Mouse (Mus musculus) small intestine, adult 2 months (tissue): Measurements from ENCODE around the gene Sdc4. TPM values are rescaled to one million over a fixed set of nuclear protein-coding genes. Genes with fewer than 3 reads are reported as not detected.
A peak's percentile ranks its signal among the peaks of the same experiment; 100 is the strongest.

Experiments
- H3K27ac ChIP-seq: fragments of 200-500 bp; 2 replicates; pipeline ENCODE4 v1.5.1; 2012; ENCODE audit warnings: low read depth, low read length, control low read depth, inconsistent platforms; ENCODE audit not compliant: insufficient read depth
- H3K27me3 ChIP-seq: fragments of 200-500 bp; 2 replicates; pipeline ENCODE4 v1.6.1; 2012; ENCODE audit warnings: mild to moderate bottlenecking, moderate library complexity, low read length, inconsistent platforms; ENCODE audit not compliant: control insufficient read depth, insufficient read depth
- H3K36me3 ChIP-seq: fragments of 200-500 bp; 2 replicates; pipeline ENCODE4 v1.6.1; 2012; ENCODE audit warnings: mild to moderate bottlenecking, low read length, control low read depth, inconsistent platforms; ENCODE audit not compliant: control insufficient read depth, insufficient read depth
- H3K4me1 ChIP-seq: fragments of 200-500 bp; 2 replicates; pipeline ENCODE4 v1.6.1; 2012; ENCODE audit warnings: low read length, inconsistent platforms, mixed read lengths; ENCODE audit not compliant: control insufficient read depth, insufficient read depth, insufficient read length
- H3K4me3 ChIP-seq: fragments of 200-500 bp; 2 replicates; pipeline ENCODE4 v1.5.1; 2012; ENCODE audit warnings: low read depth, mild to moderate bottlenecking, control low read depth, inconsistent platforms, low read length, moderate library complexity
- CTCF ChIP-seq: fragments of 200-500 bp; IDR thresholded peaks from 2 replicates; pipeline ENCODE4 v1.5.1; 2012; ENCODE audit warnings: low read depth, mild to moderate bottlenecking, control low read depth, inconsistent platforms, low read length, moderate library complexity, mixed read lengths; ENCODE audit not compliant: insufficient replicate concordance, insufficient read length; ENCODE audit errors: extremely low read depth
- POLR2A ChIP-seq: fragments of 200-500 bp; IDR thresholded peaks from 2 replicates; pipeline ENCODE4 v1.6.1; 2012; ENCODE audit warnings: low read depth, mild to moderate bottlenecking, control low read depth, inconsistent platforms, low read length, moderate library complexity
- WGBS: fragments of 180-500 bp; shearing (Covaris S2); methylation state at CpG from one replicate; pipeline ENCODE4 v1.1.7; 2018; 5-methylcytosine and 5-hydroxymethylcytosine counted together
- polyA plus RNA-seq: library from polyadenylated mRNA; depleted of rRNA; stranded (reverse); fragments of >200 nt; gene quantifications from 2 replicates; pipeline ENCODE4 v1.2.3, GENCODE M21; 2012

The Sdc4 gene
- polyA plus RNA-seq, 1 experiment: 52.2 TPM

GRCm38 (mm10) chr2:164431676-164432465, 11.8 kb downstream of the Sdc4 start:
- Histone ChIP-seq H3K27ac (peak overlapping the region; percentile 98), H3K27me3 (no peaks in the 10 kb centered on the region), H3K4me3 (peak overlapping the region; percentile 36), H3K4me1 (peaks cover 47% of the 10 kb centered on the region), H3K36me3 (peaks cover 42% of the 10 kb centered on the region)
- TF ChIP-seq CTCF: no peak
- TF ChIP-seq POLR2A: no peak
- 24% methylated on average over 9 of the region's 9 CpGs for WGBS

- Histone ChIP-seq H3K4me3 (peak overlapping the region; percentile 29; the same call in 1 of the 2 replicates), H3K27me3 (no peaks in the 10 kb centered on the region), H3K27ac (peak overlapping the region; percentile 25; the same call in 1 of the 2 replicates), H3K36me3 (peaks cover 51% of the 10 kb centered on the region), H3K4me1 (peaks cover 40% of the 10 kb centered on the region)
- 12% methylated on average over 7 of the region's 7 CpGs for WGBS
- TF ChIP-seq CTCF (no peak), POLR2A (no peak)
Measured at GRCm38 (mm10) chr2:164430697-164431096, 13.0 kb downstream of the Sdc4 start.

GRCm38 (mm10) chr2:164429881-164430615, 13.6 kb downstream of the Sdc4 start:
- H3K4me3 ChIP-seq: peak overlapping the region; percentile 3; the same call in 1 of the 2 replicates
- H3K36me3 ChIP-seq: peaks cover 57% of the 10 kb centered on the region
- 50% methylated on average over 15 of the region's 15 CpGs for WGBS
- peak overlapping the region; percentile 25; the same call in 1 of the 2 replicates for H3K27ac ChIP-seq
- TF ChIP-seq CTCF (no peak), POLR2A (no peak)
- no peaks in the 10 kb centered on the region for H3K27me3 ChIP-seq
- peaks cover 34% of the 10 kb centered on the region for H3K4me1 ChIP-seq

GRCm38 (mm10) chr2:164428451-164428850, 15.2 kb downstream of the Sdc4 start:
- peaks cover 25% of the 10 kb centered on the region for H3K4me1 ChIP-seq
- 39% methylated on average over 5 of the region's 5 CpGs for WGBS
- peaks cover 69% of the 10 kb centered on the region for H3K36me3 ChIP-seq
- no peaks in the 10 kb centered on the region for H3K27me3 ChIP-seq
- TF ChIP-seq POLR2A (no peak), CTCF (no peak)
- no peak overlapping the region for H3K4me3 ChIP-seq
- H3K27ac ChIP-seq: no peak overlapping the region

GRCm38 (mm10) chr2:164426952-164427351, 16.7 kb downstream of the Sdc4 start:
- H3K4me1 ChIP-seq: peaks cover 25% of the 10 kb centered on the region
- 57% methylated on average over 5 of the region's 5 CpGs for WGBS
- peaks cover 70% of the 10 kb centered on the region for H3K36me3 ChIP-seq
- H3K27ac ChIP-seq: no peak overlapping the region
- no peaks in the 10 kb centered on the region for H3K27me3 ChIP-seq
- no peak overlapping the region for H3K4me3 ChIP-seq
- TF ChIP-seq POLR2A (no peak), CTCF (no peak)

- no peak overlapping the region for H3K4me3 ChIP-seq
- H3K27ac ChIP-seq: no peak overlapping the region
- 40% methylated on average over 12 of the region's 12 CpGs for WGBS
- H3K36me3 ChIP-seq: peaks cover 69% of the 10 kb centered on the region
- TF ChIP-seq CTCF (no peak), POLR2A (no peak)
- no peaks in the 10 kb centered on the region for H3K27me3 ChIP-seq
- peaks cover 20% of the 10 kb centered on the region for H3K4me1 ChIP-seq
Measured at GRCm38 (mm10) chr2:164426121-164426520, 17.6 kb downstream of the Sdc4 start.

GRCm38 (mm10) chr2:164425401-164425800, 18.3 kb downstream of the Sdc4 start:
- H3K4me3 ChIP-seq: no peak overlapping the region
- H3K27ac ChIP-seq: no peak overlapping the region
- WGBS: 88% methylated on average over 5 of the region's 5 CpGs
- H3K36me3 ChIP-seq: peaks cover 62% of the 10 kb centered on the region
- H3K4me1 ChIP-seq: peaks cover 17% of the 10 kb centered on the region; the same call in 1 of the 2 replicates
- H3K27me3 ChIP-seq: no peaks in the 10 kb centered on the region
- no peak for TF ChIP-seq CTCF
- no peak for TF ChIP-seq POLR2A
